Mouse (Mus musculus): ENCODE measurements around the gene Unc45b.
"Not testable (repeated sequence)": the region's sequence is repeated elsewhere in the genome, so short reads cannot be mapped to it uniquely, and the experiment has no call there.

Unc45b gene

DNA sequence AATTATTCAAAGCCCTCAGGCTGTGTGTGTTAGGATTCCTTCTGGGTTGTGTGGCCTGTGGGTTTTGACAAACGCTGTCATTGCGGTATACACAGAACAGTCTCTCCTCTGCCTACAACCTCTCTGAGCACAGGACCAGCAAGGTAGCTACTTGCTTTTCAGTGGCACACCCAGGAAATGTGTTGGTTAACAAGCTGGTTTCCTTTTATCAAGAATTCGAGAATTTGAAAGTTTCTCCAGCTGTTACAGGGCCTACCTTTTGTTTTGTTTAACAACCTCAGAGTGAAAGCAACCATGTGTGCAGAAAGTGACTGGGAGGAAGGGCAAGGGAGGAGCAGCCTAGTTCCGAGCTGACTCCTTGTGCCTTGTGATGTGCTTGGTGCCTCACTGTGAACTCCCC lies 37.1 kb downstream of the Unc45b start:
- DNase-seq (ENCODE audit: low read depth) = no peak

DNA sequence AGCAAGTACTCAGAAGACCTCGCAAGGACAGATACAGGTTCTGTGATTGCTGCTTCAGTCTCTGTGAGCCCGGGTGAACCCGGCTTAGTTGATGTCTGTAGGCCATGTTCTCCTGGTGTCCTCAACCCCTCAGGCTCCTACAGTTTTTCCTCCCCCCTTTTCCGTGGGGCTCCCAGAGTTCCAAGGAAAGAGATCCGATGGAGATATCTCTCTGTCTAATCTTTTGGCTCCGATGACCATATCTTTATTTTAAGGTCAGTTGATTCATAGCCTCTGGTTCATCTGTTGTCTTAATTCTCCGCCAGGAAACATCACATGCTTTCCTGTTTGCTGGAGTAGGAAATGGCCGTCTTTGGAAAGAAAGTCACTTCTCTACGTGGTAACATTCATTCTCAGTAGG lies 38.7 kb downstream of the Unc45b start:
- no peak for DNase-seq (ENCODE audit: low read depth)

DNA sequence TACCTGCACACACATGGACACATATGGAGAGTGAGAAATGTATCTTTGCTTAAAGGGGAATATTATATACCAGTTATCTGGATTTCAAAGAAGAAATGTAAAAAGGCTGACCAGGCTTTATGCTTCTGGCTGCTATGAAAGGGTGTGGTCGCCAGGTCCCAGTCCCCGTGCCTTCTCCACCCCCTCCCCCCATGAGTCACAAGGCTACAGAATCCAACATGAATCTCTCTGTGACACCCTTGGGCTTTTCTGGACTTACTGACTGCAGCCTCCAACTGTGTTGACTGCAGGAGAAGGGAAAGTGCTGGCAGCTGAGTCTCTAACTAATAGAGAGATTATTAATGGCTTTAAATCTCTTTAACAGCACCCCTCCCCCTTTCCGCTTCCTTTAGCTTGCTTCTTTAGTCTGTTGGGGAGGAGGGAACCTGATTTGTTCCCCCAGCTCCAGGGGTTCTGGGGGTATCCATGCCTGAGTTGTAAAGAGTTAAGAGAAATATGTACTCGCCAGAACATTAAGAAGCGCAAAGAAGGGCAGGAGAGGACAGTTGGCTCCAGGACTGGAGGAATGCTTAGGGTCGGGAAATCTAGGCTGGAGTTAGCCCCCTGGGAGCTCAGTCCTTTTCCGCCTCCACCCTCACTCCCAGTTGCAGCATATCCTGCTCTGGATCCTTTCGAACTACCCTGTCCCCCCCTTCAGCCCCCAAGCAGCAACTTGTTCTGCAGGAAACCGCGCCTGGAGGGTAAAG lies 40.6 kb downstream of the Unc45b start, which contains the start of gene Slfn5:
Gene Slfn5, plus strand, starts transcription at position 614 of the 746 bp plus-strand sequence.
- no peak for DNase-seq (ENCODE audit: low read depth)

DNA sequence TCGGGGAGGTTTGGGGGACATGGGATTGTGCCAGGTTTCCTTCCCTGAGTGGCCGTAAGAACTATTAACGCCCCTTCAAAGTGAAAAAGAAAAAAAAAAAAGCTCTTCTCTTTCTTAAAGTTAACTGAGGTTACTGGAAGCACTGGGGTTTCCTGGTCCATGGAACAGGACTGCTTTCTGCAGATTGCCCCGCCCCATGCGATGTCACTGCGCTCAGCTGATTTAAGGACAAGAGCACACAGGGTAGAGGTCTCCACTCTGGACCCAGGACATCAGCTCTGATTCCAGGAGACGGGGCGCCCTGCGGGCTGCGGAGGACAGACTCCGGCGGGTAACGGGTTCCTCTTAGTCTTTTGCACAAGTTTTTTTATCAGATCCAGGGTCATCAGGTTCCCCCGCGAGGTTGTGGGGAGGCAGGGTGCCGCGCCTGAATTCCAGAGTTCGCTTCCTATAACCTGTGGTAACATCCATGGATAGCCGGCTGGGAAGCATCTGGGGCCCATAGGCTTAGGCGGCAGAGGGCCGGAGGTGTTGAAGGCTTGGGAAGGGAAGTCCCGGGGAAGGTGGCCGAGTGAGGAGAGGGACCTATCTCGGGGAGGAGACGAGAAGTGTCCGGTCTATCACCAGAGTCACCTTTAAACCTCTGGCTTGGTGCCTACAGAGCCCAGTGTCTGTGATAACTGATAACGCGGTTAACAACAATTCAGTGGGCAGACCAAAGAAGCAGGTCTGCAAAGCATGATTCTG lies 41.7 kb downstream of the Unc45b start:
- DNase-seq (ENCODE audit: low read depth) = no peak

DNA sequence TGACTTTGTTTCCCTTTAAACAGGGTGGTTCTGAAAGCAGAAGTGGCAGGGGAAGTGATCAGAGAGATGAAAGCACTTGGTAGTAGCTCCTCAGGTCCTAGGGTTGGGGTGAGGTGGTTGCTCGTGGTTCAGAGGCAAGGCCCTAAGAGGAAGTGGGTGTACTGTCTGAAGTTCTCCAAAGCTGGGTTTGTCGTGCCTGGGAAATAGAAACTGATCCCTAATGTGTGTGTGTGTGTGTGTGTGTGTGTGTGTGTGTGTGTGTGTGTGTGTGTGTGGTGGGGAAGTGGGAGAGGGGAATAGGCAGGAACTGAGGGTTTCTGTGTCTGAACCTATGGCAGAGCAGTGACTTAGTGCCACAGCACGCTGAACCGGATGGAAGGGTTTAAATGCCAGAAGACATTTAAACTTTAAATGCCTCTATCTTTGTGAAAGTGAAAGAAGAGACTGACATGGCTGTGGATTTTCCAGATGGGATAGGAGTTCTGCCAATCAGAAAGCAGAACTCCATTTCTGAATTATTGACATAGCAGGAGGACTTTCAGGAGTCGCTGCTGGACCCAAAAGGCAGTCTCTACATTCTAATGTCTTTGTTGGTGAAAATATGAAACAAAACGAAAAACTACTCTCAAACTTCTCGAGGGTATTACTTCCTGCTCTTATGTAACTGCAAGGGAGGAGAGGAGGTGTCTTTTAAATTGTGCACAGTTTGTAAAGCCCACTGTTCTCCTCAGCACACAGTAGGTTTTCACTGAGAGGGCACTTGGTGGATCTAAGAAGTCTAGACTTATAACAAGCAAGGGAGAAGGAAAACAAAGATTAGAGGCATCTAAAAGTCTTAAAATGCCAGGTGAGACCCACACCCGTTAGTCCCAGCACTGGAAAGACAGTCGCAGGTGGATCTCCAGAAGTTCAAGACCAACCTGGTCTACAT lies 42.5 kb downstream of the Unc45b start:
- no peak for DNase-seq (ENCODE audit: low read depth)

DNA sequence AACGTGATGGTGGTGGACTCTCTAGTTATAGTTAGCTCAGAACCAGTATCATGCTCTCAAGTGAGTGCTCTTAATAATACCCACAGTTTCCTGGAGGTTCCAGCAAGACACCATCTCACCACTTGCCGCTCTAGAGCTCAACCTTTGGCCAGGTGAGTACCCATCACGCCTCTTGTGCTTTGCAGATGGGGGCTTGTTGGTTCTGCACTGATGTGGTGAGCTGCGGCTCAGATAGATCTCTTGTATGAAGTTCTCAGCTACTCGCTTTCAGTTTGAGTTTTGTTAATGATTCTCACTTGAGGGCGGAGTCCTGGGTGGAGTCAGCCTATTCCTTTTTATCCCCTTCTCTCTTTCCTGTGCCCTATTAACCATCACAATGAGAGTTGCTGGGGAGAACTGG lies 44.3 kb downstream of the Unc45b start:
- DNase-seq (ENCODE audit: low read depth) = no peak

DNA sequence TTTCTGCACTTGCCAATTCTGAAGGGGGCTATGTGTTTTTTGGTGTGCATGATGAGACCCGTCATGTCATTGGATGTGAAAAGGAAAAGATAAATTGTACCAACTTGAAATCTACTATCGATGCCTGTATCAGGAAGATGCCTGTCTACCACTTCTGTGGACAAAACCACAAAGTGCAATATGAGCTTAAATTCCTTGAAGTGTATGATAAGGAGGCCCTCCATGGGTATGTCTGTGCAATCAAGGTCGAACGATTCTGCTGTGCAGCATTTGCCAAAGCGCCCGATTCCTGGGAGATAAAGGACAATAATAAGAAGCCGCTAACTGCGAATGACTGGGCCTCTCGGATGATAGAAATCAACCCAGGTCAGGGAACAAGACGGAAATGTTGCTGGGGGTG lies 46.6 kb downstream of the Unc45b start:
- DNase-seq (ENCODE audit: low read depth) = no peak

DNA sequence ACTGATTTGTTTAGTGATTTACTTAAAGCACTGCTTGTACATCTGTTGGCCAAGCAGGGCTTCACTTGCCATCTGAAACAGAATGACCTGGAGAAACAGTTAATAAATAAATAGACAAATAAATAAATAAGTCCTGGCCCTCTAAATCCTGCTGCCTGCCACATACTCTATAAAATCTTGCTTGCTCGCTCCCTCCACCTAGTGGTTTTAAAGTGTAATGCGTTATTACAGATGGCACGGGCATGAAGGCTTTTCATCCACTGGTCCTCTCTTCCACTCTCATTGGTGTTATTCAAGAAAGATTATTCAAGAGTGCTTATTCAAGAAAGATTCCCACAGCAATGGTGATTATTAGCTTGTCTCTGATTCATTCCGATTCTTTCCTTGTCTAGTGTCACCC lies 49.3 kb downstream of the Unc45b start:
- peak; percentile 34 for DNase-seq (ENCODE audit: low read depth)

DNA sequence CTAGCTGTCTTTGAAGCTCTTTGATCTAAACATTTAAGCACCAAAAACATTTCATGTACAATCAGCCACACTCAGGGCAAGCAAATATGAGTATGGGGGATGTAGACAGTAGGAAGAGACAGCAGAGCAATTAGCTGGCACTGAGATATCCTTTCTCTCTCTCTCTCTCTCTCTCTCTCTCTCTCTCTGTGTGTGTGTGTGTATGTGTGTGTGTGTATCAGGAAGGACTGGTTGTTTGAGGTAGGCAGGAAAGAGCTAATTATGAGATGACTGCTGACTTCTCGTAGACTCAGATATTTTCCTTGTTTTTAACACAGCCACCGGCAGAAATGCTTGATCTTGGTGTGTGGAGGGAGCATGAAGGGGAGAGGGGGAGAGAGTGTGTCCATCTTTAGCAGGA lies 51.4 kb downstream of the Unc45b start:
- no peak for DNase-seq (ENCODE audit: low read depth)

DNA sequence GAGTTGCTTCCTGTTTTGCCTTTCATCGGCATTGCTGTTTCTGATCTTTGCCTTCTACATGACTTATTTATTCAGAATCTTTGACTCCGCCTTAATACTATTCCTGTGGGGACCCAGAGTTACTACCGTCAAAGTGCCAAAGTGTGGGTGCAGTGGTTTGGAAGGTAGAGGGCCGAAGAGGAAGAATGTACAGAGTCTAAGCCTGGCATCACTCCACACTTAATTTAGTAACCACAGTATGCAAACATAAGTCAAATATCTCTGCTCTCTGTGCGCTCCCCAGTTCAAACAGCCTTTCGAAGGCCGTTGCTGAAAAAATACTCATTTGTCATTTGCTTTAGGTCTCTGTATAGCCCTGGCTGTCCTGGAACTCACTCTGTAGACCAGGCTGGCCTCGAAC lies 51.9 kb downstream of the Unc45b start:
- no peak for DNase-seq (ENCODE audit: low read depth)

DNA sequence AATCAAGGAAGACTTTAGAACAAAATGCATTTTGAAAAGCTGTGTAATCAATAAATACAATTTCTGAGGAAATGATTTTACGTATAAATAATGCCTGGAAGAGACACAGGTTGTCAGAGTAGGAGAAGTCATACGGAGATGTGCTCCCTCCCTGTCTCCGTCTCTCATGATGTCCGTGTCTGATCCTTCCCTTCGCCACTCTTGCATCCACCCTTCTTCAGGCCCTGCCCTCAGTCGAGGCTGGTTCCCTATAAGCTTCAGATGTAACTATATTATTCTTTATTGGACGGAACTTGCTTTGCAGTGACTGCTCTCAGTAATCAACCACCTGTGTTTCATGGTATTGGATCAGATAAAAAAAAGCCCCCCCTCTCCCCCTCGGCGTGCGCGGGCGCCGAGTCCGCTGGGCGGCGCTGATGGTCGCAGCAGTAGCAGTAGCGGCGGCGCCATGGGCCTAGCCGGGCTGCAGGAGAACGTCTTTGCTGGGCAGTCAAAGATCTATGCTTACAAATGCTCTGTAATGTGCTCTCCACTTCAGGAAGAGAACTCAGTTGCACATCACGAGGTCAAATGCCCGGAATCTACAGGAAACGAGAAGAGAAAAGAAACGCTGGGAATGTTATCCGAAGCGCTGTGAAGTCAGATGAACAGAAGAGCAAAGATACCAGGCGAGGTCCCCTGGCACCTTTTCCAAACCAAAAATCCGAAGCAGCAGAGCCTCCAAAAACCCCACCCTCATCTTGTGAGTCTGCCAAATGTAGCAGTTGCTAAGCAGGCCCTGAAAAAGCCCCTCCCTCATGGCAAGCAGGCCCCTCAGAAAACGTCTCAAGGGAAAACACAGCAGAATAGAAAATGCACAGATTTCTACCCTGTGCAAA lies 60.6 kb downstream of the Unc45b start:
- DNase-seq (ENCODE audit: low read depth) = no peak

DNA sequence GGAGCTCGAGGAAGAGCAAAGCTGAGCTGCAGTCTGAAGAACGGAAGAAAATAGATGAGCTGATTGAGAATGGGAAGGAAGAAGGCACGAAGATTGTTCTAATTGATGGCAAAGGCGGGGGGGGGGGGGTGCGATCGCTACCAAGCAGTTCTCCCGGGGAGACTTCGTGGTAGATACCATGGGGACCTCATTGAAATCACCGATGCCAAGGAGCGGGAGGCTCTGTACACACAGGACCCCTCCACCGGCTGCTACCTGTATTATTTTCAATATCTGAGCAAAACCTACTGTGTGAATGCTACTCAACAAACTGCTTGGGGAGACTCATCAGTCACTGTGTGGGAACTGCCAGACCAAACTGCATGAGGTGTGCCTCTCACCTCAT lies 61.2 kb downstream of the Unc45b start:
- no peak for DNase-seq (ENCODE audit: low read depth)

DNA sequence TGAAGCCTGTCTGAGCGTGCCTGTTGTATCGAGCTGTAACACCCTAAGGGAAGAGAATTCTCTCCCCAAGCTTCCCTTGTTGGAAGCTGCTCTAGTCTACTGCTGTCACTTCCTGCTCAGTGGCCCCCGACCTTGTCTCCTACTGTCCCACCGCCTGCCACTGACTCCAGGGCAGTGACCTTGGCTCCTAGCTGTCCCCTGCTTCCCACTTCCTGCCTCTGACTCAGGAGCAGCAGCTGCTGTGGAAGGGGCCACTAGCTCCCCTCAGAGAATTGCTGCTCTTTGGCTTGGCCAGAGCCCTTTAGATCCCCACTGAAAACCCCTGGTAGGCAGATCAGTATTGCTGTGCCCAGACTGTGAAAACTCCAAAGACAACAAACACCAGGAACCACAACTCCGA lies 63.6 kb downstream of the Unc45b start:
- DNase-seq (ENCODE audit: low read depth) = no peak

DNA sequence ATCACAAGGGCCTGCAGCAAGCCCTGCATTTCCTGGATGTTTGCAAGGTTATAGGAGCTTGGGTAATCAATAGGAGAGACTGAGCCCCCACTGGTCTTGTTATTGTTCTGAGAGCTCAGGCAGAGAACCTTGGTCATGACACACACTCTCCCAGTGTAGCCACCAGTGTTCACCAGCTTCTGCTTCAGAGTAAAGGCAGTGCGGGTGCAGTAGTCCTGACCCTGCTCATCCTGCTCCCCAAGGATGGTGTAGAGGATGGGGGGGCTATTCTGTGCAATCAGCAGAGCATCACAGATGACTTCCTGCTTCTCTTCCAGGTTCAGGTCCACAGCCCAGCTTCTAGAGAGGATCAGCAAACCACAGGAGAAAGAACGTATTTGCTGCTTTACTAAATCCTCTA lies 72.1 kb downstream of the Unc45b start:
- DNase-seq (ENCODE audit: low read depth) = not testable (repeated sequence)

DNA sequence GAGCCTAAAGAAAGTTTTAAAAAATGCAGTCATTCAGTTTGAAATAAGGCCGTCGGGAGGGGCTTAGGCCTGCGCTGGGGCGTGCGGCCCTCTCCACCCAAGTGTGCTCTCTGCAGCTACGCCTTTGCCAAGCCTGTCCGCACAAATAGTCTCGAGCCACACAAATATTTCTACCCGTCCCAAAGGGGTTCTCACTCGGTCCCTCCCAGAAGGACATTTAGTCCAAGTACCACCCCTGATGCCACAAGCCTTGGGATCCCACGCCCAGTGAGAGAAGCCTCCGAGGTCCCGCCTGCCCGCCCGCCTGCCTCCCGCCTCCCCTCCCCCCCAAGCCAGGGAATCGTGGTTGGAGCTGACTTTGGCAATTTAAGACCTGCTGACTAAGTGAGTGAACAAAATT lies 72.8 kb downstream of the Unc45b start:
- no peak for DNase-seq (ENCODE audit: low read depth)

DNA sequence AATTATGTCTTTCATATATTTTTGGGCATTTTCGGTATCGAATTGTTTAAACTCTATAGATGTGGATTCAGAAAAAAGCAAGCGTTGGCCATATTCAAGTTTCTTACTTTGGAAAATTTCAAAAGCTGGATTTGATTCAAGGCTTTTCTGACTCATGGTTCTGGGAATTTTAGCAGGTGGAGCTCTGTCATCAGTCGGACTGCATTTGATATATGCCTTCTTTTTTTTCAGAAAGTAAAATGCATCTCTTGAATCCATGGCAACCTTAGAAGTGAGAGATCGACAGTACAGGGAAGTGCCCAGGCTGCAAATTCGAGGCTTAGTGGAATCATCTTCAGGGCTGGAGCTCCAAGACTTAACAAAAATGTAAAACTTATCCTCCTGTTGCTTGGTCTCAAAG lies 77.3 kb downstream of the Unc45b start:
- DNase-seq (ENCODE audit: low read depth) = no peak

DNA sequence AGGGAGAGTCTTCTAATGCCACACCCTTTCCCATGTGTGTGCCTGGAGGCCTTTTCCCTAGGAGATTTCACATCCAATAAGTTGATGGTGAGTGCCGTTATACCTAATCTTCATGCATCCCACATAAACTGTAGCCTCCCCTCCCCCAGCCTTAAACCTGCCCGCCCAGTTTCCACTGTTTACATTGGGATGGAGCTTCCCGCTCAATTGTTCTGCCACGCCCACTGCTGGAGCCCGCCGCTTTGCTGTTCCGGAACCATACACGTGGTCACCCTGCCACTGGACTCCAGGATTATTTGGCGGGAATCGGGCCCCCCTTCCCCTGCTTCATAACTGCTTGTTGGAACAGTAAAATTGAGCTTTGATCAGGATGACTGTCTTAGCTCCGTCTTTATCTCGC lies 79.0 kb downstream of the Unc45b start:
- DNase-seq (ENCODE audit: low read depth) = no peak

DNA sequence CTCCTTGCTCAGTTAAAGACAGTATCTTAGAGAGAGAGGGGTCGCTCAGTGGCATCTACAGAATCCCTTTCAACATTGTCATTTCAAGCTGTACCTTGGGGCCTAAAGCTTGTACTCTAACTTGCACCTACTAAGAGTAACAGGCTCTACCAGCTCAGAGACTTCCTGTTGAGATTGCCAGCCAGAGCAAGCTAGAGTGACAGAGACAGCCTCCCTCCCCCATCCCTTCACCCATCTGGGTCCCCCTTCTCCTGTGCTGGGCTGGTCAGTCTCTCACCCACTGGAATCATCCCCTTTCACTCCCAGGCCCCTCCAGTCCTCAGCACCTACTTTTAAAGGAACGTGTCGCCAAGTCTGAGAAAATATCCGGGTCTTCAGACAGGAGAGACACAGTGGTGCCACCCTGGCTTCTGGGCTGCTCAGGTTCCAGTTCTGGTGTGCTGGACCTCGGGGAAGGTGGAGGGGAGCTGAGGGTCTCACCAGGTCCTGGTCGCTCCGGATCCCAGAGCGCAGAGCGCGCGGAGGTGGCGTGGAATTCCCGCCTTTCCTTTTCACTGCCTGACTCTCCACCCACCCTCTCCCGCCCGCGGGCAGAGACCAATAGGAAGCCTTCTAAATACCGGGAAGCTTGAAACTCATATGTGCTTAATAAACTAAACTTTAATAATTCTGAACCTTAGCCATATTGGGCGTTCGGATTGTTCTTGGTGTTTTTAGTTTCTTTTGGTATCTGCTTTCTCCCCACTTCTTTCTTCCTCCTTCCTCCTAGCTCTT lies 80.4 kb downstream of the Unc45b start:
- DNase-seq (ENCODE audit: low read depth) = not testable (repeated sequence)

DNA sequence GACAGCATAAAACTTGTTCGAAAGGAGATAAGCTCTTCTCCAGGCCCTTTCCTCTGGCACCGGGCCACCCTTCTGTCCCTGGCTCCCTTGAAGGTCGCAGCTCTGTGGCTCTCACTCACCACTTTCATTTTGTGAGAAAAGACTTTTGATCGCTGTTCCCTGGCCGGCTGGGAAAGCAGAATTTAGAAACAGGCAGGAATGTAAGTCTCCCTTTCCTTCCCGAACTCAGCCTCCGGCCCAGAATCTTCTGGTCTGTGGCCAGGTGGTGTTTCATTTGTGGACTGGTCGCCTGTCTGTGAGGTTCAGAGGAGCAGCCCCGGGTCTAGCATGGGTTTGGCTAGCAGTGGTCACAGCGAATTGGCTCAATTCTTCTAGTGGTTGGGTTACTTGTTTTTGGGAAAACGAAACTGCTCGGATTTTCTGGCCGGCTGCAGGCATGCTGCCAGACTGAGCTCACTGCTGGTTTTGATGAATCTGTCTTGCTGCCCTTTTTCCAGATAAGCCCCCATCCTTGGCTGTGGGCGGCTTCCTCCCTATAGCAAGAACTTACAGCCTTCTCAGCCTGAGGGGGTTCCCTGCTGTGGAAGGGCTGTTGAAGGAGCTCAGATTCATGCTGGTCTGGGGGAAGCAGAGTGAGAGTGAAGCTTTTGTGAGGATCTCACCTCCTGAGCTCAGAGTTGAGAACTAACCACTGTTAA lies 81.3 kb downstream of the Unc45b start, which contains the start of gene Slfn9:
Gene Slfn9, minus strand, starts transcription at position 362 of the 698 bp plus-strand sequence.
- peak; percentile 35 for DNase-seq (ENCODE audit: low read depth)

Data from c-Kit-positive CD71-negative TER-119-negative erythroid progenitor cells, embryonic 14.5 days (primary cell).